Mouse (Mus musculus): Measurements from ENCODE around the gene Ropn1. TPM values are rescaled to one million over a fixed set of nuclear protein-coding genes. Genes with fewer than 3 reads are reported as not detected.
"Not testable (repeated sequence)": the region's sequence is repeated elsewhere in the genome, so short reads cannot be mapped to it uniquely, and the experiment has no call there.

The Ropn1 gene
- polyA plus RNA-seq, 1 experiment from 2014 or later, result not detected

- no peak for ATAC-seq (ENCODE audit: low read depth)
- H3K9ac ChIP-seq (replicated peaks; ENCODE audit: low read depth, low read length), result no peak overlapping the region
- no peaks in the 10 kb centered on the region for H3K9me3 ChIP-seq (ENCODE audit: control insufficient read depth, low read length)
- no peaks in the 10 kb centered on the region for H3K4me1 ChIP-seq (ENCODE audit: control insufficient read depth, insufficient read depth, low read length)
- H3K4me2 ChIP-seq (ENCODE audit: low read depth, low read length), result no peak overlapping the region
- no peak overlapping the region for H3K27ac ChIP-seq (ENCODE audit: low read depth, low read length)
- H3K4me3 ChIP-seq (ENCODE audit: low read depth, low read length), result no peak overlapping the region
- no peaks in the 10 kb centered on the region for H3K27me3 ChIP-seq (ENCODE audit: control insufficient read depth, insufficient read depth, low read length)
- H3K36me3 ChIP-seq (ENCODE audit: control insufficient read depth, insufficient read depth, low read length), result no peaks in the 10 kb centered on the region
- 56% methylated on average over 3 of the region's 3 CpGs for WGBS
Observed at GRCm38 (mm10) chr16:34672822-34673221, 23.1 kb downstream of the Ropn1 start.

GRCm38 (mm10) chr16:34674365-34674764, 24.6 kb downstream of the Ropn1 start:
- H3K9ac ChIP-seq (replicated peaks; ENCODE audit: low read depth, low read length), result no peak overlapping the region
- peak; percentile 49; the same call in 1 of the 2 replicates for ATAC-seq (ENCODE audit: low read depth)
- no peaks in the 10 kb centered on the region for H3K9me3 ChIP-seq (ENCODE audit: control insufficient read depth, low read length)
- no peaks in the 10 kb centered on the region for H3K36me3 ChIP-seq (ENCODE audit: control insufficient read depth, insufficient read depth, low read length)
- no peak overlapping the region for H3K4me3 ChIP-seq (ENCODE audit: low read depth, low read length)
- WGBS, result 34% methylated on average over 6 of the region's 6 CpGs
- no peak overlapping the region for H3K4me2 ChIP-seq (ENCODE audit: low read depth, low read length)
- H3K27me3 ChIP-seq (ENCODE audit: control insufficient read depth, insufficient read depth, low read length), result no peaks in the 10 kb centered on the region
- no peaks in the 10 kb centered on the region for H3K4me1 ChIP-seq (ENCODE audit: control insufficient read depth, insufficient read depth, low read length)
- no peak overlapping the region for H3K27ac ChIP-seq (ENCODE audit: low read depth, low read length)

- Histone ChIP-seq H3K27me3 (ENCODE audit: control insufficient read depth, insufficient read depth, low read length) (no peaks in the 10 kb centered on the region), H3K4me1 (ENCODE audit: control insufficient read depth, insufficient read depth, low read length) (no peaks in the 10 kb centered on the region), H3K4me2 (ENCODE audit: low read depth, low read length) (no peak overlapping the region), H3K36me3 (ENCODE audit: control insufficient read depth, insufficient read depth, low read length) (no peaks in the 10 kb centered on the region), H3K9ac (replicated peaks; ENCODE audit: low read depth, low read length) (no peak overlapping the region), H3K4me3 (ENCODE audit: low read depth, low read length) (no peak overlapping the region), H3K9me3 (ENCODE audit: control insufficient read depth, low read length) (no peaks in the 10 kb centered on the region), H3K27ac (ENCODE audit: low read depth, low read length) (no peak overlapping the region)
- ATAC-seq (ENCODE audit: low read depth), result no peak
Observed at GRCm38 (mm10) chr16:34681823-34682222, 32.1 kb downstream of the Ropn1 start.

GRCm38 (mm10) chr16:34689879-34690278, 40.2 kb downstream of the Ropn1 start:
- H3K27ac ChIP-seq (ENCODE audit: low read depth, low read length), result no peak overlapping the region
- peaks cover 7% of the 10 kb centered on the region for H3K4me1 ChIP-seq (ENCODE audit: control insufficient read depth, insufficient read depth, low read length)
- H3K9me3 ChIP-seq (ENCODE audit: control insufficient read depth, low read length), result no peaks in the 10 kb centered on the region
- H3K27me3 ChIP-seq (ENCODE audit: control insufficient read depth, insufficient read depth, low read length), result no peaks in the 10 kb centered on the region
- ATAC-seq (ENCODE audit: low read depth), result no peak
- H3K4me3 ChIP-seq (ENCODE audit: low read depth, low read length), result peak overlapping the region; percentile 43
- 74% methylated on average over 3 of the region's 3 CpGs for WGBS
- H3K4me2 ChIP-seq (ENCODE audit: low read depth, low read length), result peak overlapping the region; percentile 94; the same call in 1 of the 2 replicates
- no peak overlapping the region for H3K9ac ChIP-seq (replicated peaks; ENCODE audit: low read depth, low read length)
- no peaks in the 10 kb centered on the region for H3K36me3 ChIP-seq (ENCODE audit: control insufficient read depth, insufficient read depth, low read length)

GRCm38 (mm10) chr16:34690334-34691144, 40.8 kb downstream of the Ropn1 start, which contains the start of gene Ccdc14:
Gene Ccdc14, plus strand, starts transcription at chr16:34690616.
- Histone ChIP-seq H3K4me2 (ENCODE audit: low read depth, low read length) (peak within 1 kb of the TSS; percentile 94), H3K9me3 (ENCODE audit: control insufficient read depth, low read length) (no peaks in the 10 kb centered on the region), H3K4me1 (ENCODE audit: control insufficient read depth, insufficient read depth, low read length) (peaks cover 7% of the 10 kb centered on the region), H3K36me3 (ENCODE audit: control insufficient read depth, insufficient read depth, low read length) (no peaks in the 10 kb centered on the region), H3K4me3 (ENCODE audit: low read depth, low read length) (peak within 1 kb of the TSS; percentile 43), H3K27ac (ENCODE audit: low read depth, low read length) (peak within 1 kb of the TSS; percentile 71; the same call in 1 of the 2 replicates), H3K27me3 (ENCODE audit: control insufficient read depth, insufficient read depth, low read length) (no peaks in the 10 kb centered on the region), H3K9ac (replicated peaks; ENCODE audit: low read depth, low read length) (peak within 1 kb of the TSS; percentile 61)
- WGBS, result under 1% methylated on average over 50 of the region's 53 CpGs
- ATAC-seq (ENCODE audit: low read depth), result peak; percentile 94

- peak overlapping the region; percentile 94 for H3K4me2 ChIP-seq (ENCODE audit: low read depth, low read length)
- no peaks in the 10 kb centered on the region for H3K27me3 ChIP-seq (ENCODE audit: control insufficient read depth, insufficient read depth, low read length)
- 9% methylated on average over 11 of the region's 11 CpGs for WGBS
- peak overlapping the region; percentile 43 for H3K4me3 ChIP-seq (ENCODE audit: low read depth, low read length)
- H3K9ac ChIP-seq (replicated peaks; ENCODE audit: low read depth, low read length), result peak overlapping the region; percentile 61
- peak; percentile 9; the same call in 1 of the 2 replicates for ATAC-seq (ENCODE audit: low read depth)
- peaks cover 7% of the 10 kb centered on the region for H3K4me1 ChIP-seq (ENCODE audit: control insufficient read depth, insufficient read depth, low read length)
- no peaks in the 10 kb centered on the region for H3K9me3 ChIP-seq (ENCODE audit: control insufficient read depth, low read length)
- H3K36me3 ChIP-seq (ENCODE audit: control insufficient read depth, insufficient read depth, low read length), result no peaks in the 10 kb centered on the region
- H3K27ac ChIP-seq (ENCODE audit: low read depth, low read length), result peak overlapping the region; percentile 23; the same call in 1 of the 2 replicates
Observed at GRCm38 (mm10) chr16:34691156-34691555, 41.4 kb downstream of the Ropn1 start.

GRCm38 (mm10) chr16:34694477-34694876, 44.8 kb downstream of the Ropn1 start:
- Histone ChIP-seq H3K27me3 (ENCODE audit: control insufficient read depth, insufficient read depth, low read length) (no peaks in the 10 kb centered on the region), H3K4me1 (ENCODE audit: control insufficient read depth, insufficient read depth, low read length) (peaks cover 7% of the 10 kb centered on the region), H3K27ac (ENCODE audit: low read depth, low read length) (no peak overlapping the region), H3K9me3 (ENCODE audit: control insufficient read depth, low read length) (no peaks in the 10 kb centered on the region), H3K36me3 (ENCODE audit: control insufficient read depth, insufficient read depth, low read length) (no peaks in the 10 kb centered on the region), H3K4me2 (ENCODE audit: low read depth, low read length) (no peak overlapping the region), H3K9ac (replicated peaks; ENCODE audit: low read depth, low read length) (no peak overlapping the region), H3K4me3 (ENCODE audit: low read depth, low read length) (no peak overlapping the region)
- 94% methylated on average over 6 of the region's 7 CpGs for WGBS
- no peak for ATAC-seq (ENCODE audit: low read depth)

GRCm38 (mm10) chr16:34698721-34699120, 49.0 kb downstream of the Ropn1 start:
- H3K4me1 ChIP-seq (ENCODE audit: control insufficient read depth, insufficient read depth, low read length); ATAC-seq (ENCODE audit: low read depth); H3K9me3 ChIP-seq (ENCODE audit: control insufficient read depth, low read length); H3K4me3 ChIP-seq (ENCODE audit: low read depth, low read length); H3K36me3 ChIP-seq (ENCODE audit: control insufficient read depth, insufficient read depth, low read length); H3K27ac ChIP-seq (ENCODE audit: low read depth, low read length); H3K9ac ChIP-seq (replicated peaks; ENCODE audit: low read depth, low read length); H3K27me3 ChIP-seq (ENCODE audit: control insufficient read depth, insufficient read depth, low read length); H3K4me2 ChIP-seq (ENCODE audit: low read depth, low read length): not testable (repeated sequence)
- 83% methylated on average over 3 of the region's 3 CpGs for WGBS

GRCm38 (mm10) chr16:34700165-34700827, 50.6 kb downstream of the Ropn1 start:
- Histone ChIP-seq H3K9me3 (ENCODE audit: control insufficient read depth, low read length) (no peaks in the 10 kb centered on the region), H3K36me3 (ENCODE audit: control insufficient read depth, insufficient read depth, low read length) (no peaks in the 10 kb centered on the region), H3K4me1 (ENCODE audit: control insufficient read depth, insufficient read depth, low read length) (no peaks in the 10 kb centered on the region), H3K9ac (replicated peaks; ENCODE audit: low read depth, low read length) (no peak overlapping the region), H3K27ac (ENCODE audit: low read depth, low read length) (no peak overlapping the region), H3K4me2 (ENCODE audit: low read depth, low read length) (no peak overlapping the region), H3K4me3 (ENCODE audit: low read depth, low read length) (no peak overlapping the region), H3K27me3 (ENCODE audit: control insufficient read depth, insufficient read depth, low read length) (no peaks in the 10 kb centered on the region)
- WGBS, result 26% methylated on average over 7 of the region's 7 CpGs
- peak; percentile 81 for ATAC-seq (ENCODE audit: low read depth)

All from neural tube, embryonic 14.5 days (tissue).